Mouse (Mus musculus) activated CD4-positive, CD25-positive, alpha-beta regulatory T cell, adult 4 months (primary cell): ENCODE results near the gene Nab2. TPM values are rescaled to one million over a fixed set of nuclear protein-coding genes. Genes with fewer than 3 reads are reported as not detected.
"Not testable (repeated sequence)": the region's sequence is repeated elsewhere in the genome, so short reads cannot be mapped to it uniquely, and the experiment has no call there.

Experiments used
- ATAC-seq: one replicate; pipeline ENCODE4 v1.8.0; 2017
- polyA plus RNA-seq, 2 experiments: library from polyadenylated mRNA; unstranded; fragments of 100-300 nt; shearing (Covaris generic); gene quantifications; one replicate each; pipeline ENCODE4 v1.2.1; 2017

Nab2 gene
- polyA plus RNA-seq, 2 experiments from 2014 or later = 7.4 to 10.2 TPM

- no peak for ATAC-seq
Measured at GRCm38 (mm10) chr10:127671276-127671675, 2.9 kb upstream of the Nab2 start.

- no peak for ATAC-seq
Measured at GRCm38 (mm10) chr10:127670185-127670584, 1.8 kb upstream of the Nab2 start.

DNA sequence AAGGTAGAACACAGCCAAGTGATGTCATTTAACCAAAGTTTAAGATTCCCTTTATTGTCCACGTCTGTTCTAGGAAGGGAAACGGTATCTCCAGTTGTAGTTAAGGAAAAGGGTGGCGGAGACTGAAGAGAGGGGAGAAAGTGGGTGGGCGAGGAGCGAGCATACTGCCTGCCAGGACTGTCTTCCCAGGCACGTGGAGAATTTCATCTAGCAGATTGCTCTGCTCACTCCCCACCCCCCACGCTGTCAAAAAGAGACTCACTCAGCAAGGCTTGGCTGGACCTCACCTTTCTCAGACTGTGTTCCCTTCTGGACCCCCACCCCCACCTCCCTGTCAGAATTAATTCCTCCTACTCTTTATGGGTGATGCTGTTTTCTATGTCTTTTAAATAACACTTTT lies 802 bp upstream of the Nab2 start:
- ATAC-seq = no peak

DNA sequence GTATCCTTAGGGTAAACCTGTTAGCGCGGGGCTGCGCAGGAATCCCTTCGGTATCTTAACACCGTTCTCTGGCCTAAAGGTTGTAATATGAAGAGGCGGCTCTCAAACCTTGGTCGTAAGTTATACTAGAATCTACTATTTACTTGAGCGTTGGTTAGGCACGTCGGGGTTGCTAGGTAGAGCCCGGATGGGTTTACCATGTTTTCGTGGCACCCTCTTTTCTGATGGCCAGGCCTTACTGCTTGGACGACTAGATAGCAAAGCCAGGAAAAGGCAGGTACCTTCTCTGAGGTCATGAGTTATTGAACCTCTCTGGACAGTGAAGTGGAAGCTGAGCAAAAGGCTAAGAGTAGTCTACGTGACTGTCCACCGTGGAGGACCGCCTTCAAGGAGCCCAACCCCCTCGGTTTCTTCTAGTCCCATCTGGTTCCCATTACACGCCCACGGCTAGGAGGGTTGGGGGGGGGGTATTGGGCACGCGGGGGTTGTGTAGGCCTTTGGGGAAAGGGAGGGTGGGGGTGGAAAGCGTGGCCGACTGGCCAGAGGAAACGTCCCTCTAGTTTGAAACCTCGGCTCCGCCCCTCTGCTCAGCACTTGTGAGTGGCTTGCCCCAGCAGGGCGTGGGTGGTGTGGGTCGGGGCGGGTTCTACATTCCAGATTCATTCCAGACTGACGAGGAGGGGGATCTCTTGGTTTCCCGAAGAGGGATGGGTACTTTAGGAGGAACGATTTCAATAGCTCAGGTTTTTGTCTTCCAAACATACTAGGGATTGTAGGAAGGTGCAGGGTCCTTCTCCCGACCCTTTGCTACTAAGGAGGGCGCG lies 887 bp downstream of the Nab2 start:
- ATAC-seq = peak; percentile 37

- ATAC-seq = peak; percentile 16
Measured at GRCm38 (mm10) chr10:127666501-127667268, 1.7 kb downstream of the Nab2 start, which contains the start of gene Nemp1. Gene Nemp1, plus strand, starts transcription at chr10:127666901.

- no peak for ATAC-seq
Measured at GRCm38 (mm10) chr10:127665366-127666181, 2.8 kb downstream of the Nab2 start.

- no peak for ATAC-seq
Measured at GRCm38 (mm10) chr10:127664891-127665290, 3.5 kb downstream of the Nab2 start.

DNA sequence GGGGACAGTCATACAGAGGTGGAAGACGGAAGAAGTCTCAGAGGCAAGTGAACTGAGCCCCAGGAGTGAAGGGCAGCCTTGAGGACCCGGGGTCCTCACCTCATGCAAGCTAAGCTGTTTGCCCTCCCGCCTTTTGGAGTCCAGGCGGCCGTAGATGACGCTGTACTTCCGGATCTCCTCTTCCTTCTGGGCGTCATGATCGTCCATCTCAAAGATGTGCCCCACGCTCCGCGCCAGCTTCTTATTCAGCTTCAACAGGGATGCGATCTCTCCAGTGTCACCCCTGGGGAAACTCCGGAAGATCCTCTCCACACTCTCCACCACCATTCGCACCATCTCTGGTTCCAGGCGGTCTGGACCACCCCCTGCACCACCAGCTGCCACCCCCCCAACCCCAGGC lies 4.2 kb downstream of the Nab2 start:
- no peak for ATAC-seq

DNA sequence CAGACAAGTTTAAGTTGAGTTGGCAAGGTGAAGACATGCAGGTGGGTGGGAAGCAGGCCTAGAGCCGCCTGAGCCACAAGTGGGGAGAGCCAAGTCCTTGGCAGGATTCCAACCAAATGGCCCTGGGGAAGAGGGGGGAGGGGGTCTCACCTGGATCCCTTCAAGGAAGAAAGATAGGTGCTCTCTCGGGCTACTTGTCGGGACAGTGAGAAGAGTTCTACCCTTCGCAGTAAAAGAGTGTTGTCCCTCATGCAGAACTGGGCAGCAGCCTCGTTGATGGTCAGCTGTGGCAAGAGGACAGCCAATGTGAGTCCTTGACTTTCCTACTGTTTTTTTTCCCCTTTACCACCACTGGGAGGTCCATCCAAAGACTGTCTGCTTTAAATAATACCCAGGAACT lies 4.8 kb downstream of the Nab2 start:
- ATAC-seq = no peak

GRCm38 (mm10) chr10:127662666-127663253 lies 5.6 kb downstream of the Nab2 start:
- ATAC-seq = no peak

DNA sequence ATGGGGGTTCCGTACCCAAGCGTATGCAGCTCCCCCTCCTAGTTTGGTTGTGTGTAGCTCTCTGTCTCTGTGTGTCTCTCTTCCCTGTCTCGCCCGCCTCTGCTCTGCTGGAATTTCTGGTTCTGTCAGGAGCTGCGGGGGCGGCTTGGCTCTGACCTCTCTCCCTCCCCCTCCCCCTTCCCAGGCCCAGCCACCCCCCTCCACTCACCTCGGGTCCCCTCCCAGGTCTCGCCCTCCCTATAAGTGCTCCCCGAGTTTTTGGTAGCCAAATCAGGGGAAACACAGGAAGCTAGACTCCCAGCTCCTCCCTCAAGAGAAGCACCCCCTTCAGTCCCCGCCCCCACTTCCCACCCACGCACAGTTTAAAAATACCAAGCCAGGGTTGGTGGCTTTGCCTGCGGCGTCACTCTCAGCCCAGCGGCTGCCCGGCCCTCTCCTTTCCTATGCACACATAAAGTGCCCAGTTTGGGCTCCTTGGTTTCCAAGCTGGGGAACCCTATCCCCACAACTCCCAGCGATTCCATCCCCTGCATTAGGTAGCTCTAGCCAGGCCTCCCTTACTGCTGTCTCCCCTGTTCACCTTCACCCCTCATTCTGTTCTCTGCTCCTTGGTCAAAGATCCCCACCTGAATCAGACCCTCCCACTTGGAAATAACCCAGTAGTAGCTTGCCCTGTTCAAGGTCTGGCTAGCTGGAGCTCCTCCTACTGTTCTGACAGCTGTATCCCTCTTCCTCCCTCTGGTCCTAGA lies 6.3 kb downstream of the Nab2 start:
- peak; percentile 57 for ATAC-seq

GRCm38 (mm10) chr10:127661291-127661914 lies 7.0 kb downstream of the Nab2 start:
- ATAC-seq = no peak

GRCm38 (mm10) chr10:127659551-127659950 lies 8.8 kb downstream of the Nab2 start:
- ATAC-seq = no peak

- ATAC-seq = peak; percentile 14
Measured at GRCm38 (mm10) chr10:127658076-127658475, 10.3 kb downstream of the Nab2 start.

- not testable (repeated sequence) for ATAC-seq
Measured at GRCm38 (mm10) chr10:127657617-127658016, 10.8 kb downstream of the Nab2 start.

GRCm38 (mm10) chr10:127654970-127655579 lies 13.3 kb downstream of the Nab2 start:
- peak; percentile 25 for ATAC-seq

DNA sequence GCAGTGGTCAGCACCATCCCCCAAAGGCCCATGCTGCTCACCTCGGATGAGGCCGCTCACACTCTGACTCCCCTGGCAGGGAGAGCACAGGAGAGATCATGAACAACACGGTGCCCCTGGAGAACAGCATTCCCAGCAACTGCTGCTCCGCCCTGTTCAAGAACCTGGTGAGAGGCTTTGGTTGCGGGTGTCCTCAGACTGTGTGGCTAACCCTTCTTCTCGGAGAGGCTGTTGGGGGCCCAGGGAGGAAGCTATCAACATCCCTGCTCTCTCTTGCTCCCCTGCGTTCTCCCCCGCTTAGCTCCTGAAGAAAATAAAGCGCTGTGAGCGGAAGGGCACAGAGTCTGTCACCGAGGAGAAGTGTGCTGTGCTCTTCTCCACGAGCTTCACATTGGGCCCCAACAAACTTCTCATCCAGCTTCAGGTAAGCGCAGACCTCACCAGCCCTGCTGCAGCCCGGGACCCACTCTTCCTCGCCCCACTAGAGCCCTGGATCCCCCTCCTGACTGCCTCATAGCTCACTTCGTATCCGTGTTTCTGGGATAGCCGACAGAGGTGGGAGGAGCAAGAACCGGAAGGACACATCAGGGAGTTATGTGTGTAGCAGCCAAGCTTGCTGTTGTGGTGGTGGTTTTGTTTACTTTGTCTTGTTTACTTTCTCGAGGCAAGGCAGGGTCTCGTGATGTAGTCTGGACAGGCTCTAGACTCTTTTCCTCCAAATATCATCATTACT lies 15.3 kb downstream of the Nab2 start:
- no peak for ATAC-seq

- no peak for ATAC-seq
Measured at GRCm38 (mm10) chr10:127645791-127646190, 22.6 kb downstream of the Nab2 start.

DNA sequence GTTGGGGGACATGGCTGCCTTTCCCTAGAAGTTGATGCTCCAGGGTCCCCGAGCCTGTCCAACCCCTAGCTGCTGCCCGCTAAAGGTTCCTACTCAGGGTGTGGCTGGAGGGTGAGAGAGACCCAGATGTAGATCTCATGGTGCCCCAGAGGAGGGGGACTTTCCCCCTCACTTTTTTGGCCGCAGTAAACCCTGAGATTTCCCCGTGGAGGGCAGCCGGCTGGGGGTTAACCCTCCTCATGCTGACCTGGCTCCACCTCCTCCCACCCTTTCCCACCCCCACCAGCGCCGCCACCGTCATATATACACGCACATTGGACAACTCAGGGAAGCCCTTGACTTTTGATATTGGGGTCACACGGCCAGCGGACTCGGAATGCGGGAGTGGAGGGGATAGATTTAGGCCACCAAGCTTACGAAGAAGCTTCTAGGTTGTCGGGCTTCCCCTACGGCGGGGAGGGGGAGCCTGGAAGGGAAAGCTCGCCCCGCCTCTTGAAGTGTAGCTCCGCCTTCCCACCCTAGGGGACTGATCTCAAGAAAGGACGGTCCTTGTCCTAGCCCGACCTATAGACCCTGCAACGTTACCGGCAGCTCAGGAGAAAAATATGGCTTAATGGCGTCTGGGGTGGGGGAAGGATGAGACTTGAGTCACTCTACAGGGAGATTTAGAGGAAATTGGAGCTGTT lies 24.7 kb downstream of the Nab2 start:
- ATAC-seq = peak; percentile 31
